Mouse (Mus musculus): ENCODE measurements around the gene Mmp28. TPM values are rescaled to one million over a fixed set of nuclear protein-coding genes. Genes with fewer than 3 reads are reported as not detected.

Mmp28 gene
- total RNA-seq, 2 experiments from 2014 or later: 3.8 to 3.9 TPM

DNA sequence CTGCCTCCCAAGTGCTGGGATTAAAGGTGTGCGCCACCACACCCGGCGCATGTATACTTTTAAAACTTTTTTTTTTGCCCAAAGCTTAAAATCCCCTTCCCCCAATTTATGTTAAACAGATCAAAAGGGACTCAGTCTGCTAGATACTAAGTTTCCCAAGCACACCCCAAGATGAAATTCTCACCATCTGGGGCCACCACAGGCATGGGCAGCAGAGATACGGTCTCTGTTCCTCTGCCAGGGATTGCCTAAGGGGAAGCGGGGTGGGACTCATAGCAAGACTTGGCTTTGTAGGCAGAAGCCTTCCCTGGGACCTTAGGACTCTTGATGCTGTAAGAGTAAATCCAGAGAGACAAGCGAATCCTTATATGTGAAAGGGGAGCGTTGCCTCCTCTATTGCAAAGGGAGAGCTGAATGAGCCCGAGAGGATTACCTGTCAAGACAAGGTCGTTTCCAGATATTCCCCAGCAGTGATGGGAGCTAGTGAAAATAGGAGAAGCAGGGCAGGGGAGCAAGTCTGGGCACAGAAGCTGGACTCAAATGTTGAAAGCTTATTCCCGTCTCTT lies 1.3 kb downstream of the Mmp28 start:
- Histone ChIP-seq H3K4me3 (no peak overlapping the region; the same call in 1 of the 2 replicates), H3K27ac (no peak overlapping the region)
- TF ChIP-seq CTCF (IDR thresholded peaks at IDR 0.05): no peak
- intact Hi-C loops (cut with DNase I): no loop called here
- DNase-seq (ENCODE audit: extremely low spot score in 1 of 2, low spot score in 2 of 2): no peak

DNA sequence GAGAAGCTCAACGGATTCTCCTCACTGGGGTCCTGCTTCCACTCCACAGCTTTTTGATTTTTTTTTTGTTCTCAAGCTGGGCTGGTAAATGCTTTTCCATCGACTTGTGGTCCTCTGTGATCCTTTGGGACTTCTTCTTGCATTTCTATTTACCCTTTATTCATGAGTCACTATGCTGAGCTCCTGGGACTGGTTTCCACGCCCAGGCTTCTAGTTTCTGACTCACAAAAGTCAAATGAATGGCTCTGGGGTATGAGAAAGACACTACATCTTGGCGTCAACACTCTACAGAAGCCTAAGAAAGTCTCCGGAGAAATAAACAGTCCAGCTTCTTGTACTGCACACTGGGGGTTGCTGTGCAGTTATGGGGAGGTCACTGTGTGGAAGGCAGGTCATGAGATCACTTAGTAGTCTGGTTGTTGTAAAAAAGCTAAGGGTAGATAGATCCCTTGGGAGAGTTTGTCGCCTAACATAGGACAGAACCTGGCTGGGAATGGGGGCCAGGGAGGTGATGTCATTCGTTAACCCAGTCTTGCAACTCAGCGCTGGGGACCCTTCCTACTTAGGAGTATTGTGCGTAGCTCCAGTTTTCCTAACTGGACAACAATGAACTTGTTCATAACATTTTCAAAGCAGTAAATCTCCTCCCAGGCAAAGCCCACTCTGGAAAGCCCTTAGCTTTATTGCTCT lies 4.8 kb downstream of the Mmp28 start:
- intact Hi-C loops (cut with DNase I): no loop called here
- H3K4me3 ChIP-seq: no peak overlapping the region
- no peak for DNase-seq (ENCODE audit: extremely low spot score in 1 of 2, low spot score in 2 of 2)
- TF ChIP-seq CTCF (IDR thresholded peaks at IDR 0.05): no peak
- no peak overlapping the region for H3K27ac ChIP-seq

DNA sequence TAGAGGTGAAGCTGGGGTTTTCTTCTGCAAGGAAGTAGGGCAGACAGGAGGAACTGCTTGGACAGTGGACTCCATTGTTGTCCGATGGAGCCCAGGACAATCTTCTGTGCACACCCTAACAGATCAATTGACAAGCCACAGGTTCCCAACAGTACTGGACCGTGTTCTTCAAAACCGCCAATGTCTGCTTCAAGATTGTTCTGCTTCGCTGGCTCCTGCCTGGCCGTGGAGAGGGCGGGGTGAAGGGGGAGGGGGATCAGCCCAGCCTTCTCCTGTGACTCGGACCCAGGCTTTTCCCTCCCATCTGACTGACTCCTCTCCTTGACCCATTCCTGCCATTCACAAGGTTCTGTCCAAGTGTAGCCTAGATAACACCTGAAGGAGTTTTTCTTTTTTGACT lies 5.6 kb downstream of the Mmp28 start:
- intact Hi-C loops (cut with DNase I): no loop called here
- DNase-seq (ENCODE audit: extremely low spot score in 1 of 2, low spot score in 2 of 2): no peak
- TF ChIP-seq CTCF (IDR thresholded peaks at IDR 0.05): no peak
- no peak overlapping the region for H3K4me3 ChIP-seq
- H3K27ac ChIP-seq: no peak overlapping the region

DNA sequence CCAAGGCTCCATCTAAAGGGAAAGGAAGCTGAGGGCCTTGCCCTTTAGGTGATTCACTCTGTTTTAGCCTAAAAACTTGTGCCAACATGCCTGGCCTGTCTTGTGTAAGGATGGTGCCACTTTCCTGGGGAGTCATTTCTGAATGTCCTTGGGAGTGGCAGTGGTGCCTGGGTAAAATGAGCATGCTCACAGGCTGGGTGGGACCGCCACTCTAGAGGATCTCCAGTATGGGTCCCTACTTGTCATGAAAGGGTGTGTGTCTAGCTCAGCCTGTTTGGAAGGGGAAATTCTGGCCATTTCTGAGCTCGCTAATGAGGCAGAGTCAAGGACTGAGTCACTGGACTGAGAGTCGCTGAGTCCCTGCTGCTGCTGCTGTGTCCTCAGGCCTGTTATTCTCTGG lies 7.3 kb downstream of the Mmp28 start:
- DNase-seq (ENCODE audit: extremely low spot score in 1 of 2, low spot score in 2 of 2): no peak
- no peak for TF ChIP-seq CTCF (IDR thresholded peaks at IDR 0.05)
- H3K4me3 ChIP-seq: no peak overlapping the region
- intact Hi-C loops (cut with DNase I): no loop called here
- no peak overlapping the region for H3K27ac ChIP-seq

DNA sequence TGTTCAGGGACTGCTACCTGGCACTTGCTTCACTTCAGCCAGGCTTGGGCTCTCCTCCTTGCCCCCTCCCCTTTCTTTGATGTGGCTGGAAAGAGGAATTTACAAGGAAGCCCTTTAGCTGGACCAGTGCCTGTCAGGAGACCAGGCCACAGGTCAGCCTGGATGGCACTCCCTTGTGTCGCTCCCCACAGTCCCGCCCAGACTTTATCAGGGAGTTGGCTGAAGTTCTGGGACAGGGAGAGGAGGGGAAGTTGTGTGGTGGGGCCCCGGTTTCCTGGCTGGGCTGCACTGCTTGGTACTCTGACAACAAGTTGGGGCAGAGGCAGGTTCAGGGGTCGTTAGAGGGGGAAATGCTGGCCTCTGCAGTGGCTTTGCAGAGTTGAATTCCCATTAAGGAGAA lies 8.3 kb downstream of the Mmp28 start:
- no peak overlapping the region for H3K27ac ChIP-seq
- intact Hi-C loops (cut with DNase I): no loop called here
- TF ChIP-seq CTCF (IDR thresholded peaks at IDR 0.05): no peak
- no peak for DNase-seq (ENCODE audit: extremely low spot score in 1 of 2, low spot score in 2 of 2)
- no peak overlapping the region for H3K4me3 ChIP-seq

DNA sequence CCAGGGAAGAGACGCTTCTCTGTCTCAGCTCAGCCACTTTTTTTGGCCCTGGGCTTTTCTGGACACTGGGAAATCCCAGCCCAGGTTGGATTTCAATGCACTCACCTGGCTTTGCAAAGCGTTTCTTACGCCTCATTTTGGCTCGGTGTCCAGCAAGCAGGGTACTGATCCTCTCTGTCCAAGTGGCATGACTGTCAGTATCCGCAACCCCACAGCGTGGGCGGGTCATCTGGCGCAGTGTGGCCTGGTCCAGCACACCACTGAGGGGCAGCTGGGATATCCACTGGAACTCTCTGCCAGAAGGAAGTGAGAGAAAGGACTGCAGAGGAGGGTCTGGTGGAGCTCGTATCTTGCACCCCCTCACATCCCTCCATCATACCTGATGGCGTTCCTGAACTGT lies 11.6 kb downstream of the Mmp28 start:
- H3K27ac ChIP-seq: no peak overlapping the region
- DNase-seq (ENCODE audit: extremely low spot score in 1 of 2, low spot score in 2 of 2): no peak
- intact Hi-C loops (cut with DNase I): no loop called here
- no peak for TF ChIP-seq CTCF (IDR thresholded peaks at IDR 0.05)
- H3K4me3 ChIP-seq: no peak overlapping the region

DNA sequence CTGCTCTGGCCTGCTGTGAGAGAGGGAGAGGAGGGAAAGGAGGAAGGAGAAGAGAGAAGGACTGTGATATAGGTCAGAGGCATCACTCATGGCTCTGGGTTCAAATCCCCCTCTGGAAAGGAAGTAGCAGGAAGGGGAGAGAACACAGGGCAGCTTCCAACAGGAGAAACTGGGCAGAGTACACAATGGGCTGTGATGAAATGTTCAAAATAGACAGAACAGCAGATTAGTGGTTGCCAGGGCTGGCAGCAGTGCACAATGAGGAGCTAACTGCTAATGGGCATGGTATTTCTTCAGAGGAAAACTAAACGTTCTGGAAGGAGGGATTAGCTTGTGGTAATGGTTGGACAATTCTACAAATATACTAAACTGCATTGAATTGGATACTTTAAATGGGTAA lies 12.3 kb downstream of the Mmp28 start:
- no peak overlapping the region for H3K4me3 ChIP-seq
- no peak for DNase-seq (ENCODE audit: extremely low spot score in 1 of 2, low spot score in 2 of 2)
- TF ChIP-seq CTCF (IDR thresholded peaks at IDR 0.05): no peak

DNA sequence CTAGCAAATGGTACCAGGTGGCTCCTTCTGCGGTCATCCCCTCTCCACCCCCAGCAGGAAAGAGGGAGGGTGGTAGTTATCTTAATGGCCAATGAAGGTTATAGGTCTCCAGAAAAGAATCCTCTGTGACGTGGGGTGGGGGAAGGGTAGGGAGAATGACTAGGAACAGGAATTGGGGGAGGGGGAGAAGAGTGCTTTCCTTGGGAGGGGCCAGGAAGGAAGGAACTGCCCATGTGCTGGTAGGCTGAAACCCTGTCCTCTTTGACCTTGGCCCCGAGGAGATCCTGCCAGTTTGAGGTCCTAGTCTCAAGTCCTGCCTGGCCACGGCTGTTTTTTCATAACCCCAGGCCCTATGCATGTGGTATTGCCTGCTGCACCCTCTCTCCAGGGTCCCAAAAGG lies 13.6 kb downstream of the Mmp28 start:
- TF ChIP-seq CTCF (IDR thresholded peaks at IDR 0.05): no peak
- intact Hi-C loops (cut with DNase I): loop anchor here (10.0 kb wide), 1 partner anchor 186 kb away; no protein-coding TSS in a partner anchor
- no peak overlapping the region for H3K27ac ChIP-seq
- no peak overlapping the region for H3K4me3 ChIP-seq
- no peak for DNase-seq (ENCODE audit: extremely low spot score in 1 of 2, low spot score in 2 of 2)

More for the DNA sequence above, 12.3 kb downstream of the Mmp28 start:
- no peak overlapping the region for H3K27ac ChIP-seq
- intact Hi-C loops (cut with DNase I): no loop called here

DNA sequence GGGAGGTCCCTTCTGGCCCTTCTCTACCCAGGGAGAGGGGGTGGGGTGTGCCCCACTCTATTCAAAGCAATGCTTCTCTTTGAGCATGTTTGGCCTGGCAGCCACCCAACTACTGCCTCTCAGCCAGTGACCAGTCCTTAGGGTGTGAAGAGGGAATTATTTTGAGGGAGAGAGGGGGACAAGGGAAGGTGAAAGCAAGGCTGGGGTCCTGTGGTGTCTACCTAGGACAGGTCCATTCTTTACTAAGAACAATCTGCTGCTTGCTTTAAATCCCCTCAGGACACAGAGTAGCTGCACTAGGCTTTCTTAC lies 14.0 kb downstream of the Mmp28 start:
- H3K4me3 ChIP-seq: no peak overlapping the region
- intact Hi-C loops (cut with DNase I): loop anchor here (10.0 kb wide), 1 partner anchor 186 kb away; no protein-coding TSS in a partner anchor
- DNase-seq (ENCODE audit: extremely low spot score in 1 of 2, low spot score in 2 of 2): no peak
- TF ChIP-seq CTCF (IDR thresholded peaks at IDR 0.05): no peak
- H3K27ac ChIP-seq: no peak overlapping the region

DNA sequence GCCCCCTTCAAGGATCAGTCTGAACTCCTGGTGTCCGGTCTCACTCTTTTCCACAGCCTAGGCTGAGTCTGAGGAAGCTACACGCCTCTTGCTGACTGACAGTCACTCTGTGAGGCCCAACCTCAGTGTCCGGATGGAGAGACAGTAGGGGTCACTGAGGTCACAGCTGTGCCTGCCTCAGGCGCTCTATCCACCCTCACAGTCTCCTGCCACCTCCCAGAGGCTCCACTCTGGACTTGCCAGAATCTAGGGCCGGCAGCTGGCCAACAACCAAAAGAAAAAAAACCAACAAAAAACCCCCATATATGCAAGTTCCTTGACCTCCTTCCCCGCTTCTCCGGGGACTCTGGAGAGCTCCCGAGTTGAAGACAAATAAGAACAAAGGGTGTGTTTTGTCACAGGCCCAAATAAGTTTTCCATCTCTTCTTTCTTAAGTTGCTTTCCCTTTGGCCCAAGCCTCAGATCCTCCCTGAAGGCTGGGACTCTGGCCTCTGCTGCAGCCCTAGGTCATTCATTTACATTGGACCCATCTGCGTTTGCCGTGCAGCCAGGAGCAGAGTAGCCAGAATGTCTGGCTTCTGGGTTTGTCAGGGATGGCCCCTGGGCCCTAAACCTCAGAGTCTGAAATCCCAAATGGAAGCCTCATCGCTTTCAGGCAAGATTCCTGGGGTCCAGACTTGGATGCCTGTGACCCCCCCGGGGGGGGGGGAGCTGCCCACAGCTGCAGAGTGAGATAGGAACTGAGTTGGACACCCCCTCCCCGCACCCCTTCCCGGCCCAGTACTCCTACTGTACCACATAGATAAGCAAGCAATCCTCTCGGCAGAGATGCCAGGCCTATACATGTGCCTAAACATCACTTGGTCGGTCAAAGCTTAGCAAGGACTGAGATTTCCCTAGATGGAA lies 14.6 kb downstream of the Mmp28 start:
- no peak overlapping the region for H3K4me3 ChIP-seq
- TF ChIP-seq CTCF (IDR thresholded peaks at IDR 0.05): no peak
- intact Hi-C loops (cut with DNase I): loop anchor here (10.0 kb wide), 1 partner anchor 187 kb away; no protein-coding TSS in a partner anchor
- no peak overlapping the region for H3K27ac ChIP-seq
- DNase-seq (ENCODE audit: extremely low spot score in 1 of 2, low spot score in 2 of 2): no peak

DNA sequence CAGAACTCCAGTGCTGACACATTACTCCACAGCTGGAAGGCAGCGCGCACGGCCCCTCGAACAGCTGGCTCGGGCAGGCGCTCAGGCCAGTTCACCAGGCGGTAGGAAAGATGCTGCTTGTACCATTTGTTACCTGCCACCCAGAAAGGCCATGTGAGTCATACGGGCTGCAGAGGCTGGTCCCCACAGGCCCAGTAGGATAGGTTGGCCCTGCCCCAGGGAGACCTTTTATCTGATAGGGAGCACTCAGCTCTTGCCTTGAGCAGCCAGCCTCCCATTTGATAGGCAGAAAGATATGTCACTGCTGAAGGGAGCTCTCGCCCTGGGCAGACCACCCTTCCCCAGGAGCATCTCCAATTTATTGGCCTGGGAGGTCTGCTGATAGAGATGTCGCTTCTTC lies 15.3 kb downstream of the Mmp28 start:
- H3K27ac ChIP-seq: no peak overlapping the region
- intact Hi-C loops (cut with DNase I): loop anchor here (10.0 kb wide), 1 partner anchor 187 kb away; no protein-coding TSS in a partner anchor
- no peak for TF ChIP-seq CTCF (IDR thresholded peaks at IDR 0.05)
- no peak for DNase-seq (ENCODE audit: extremely low spot score in 1 of 2, low spot score in 2 of 2)
- no peak overlapping the region for H3K4me3 ChIP-seq

DNA sequence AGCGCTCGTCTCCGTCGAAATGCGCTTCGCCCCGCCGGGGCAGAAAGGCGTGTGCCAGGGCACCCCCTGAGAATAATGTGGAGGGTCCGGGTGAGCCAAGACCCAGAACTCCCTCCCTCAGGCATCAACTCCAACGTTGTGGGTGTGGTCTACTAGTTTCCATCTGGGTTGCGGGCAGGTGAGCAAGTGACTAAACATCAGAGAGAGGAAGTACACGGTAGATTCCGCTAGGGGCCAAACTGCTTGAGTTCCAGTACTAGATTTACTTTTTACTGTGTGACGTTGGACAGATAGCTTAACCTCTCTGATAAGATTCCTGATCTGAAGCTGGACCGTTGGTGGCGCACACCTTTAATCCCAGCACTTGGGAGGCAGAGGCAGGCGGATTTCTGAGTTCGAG lies 17.9 kb downstream of the Mmp28 start:
- DNase-seq (ENCODE audit: extremely low spot score in 1 of 2, low spot score in 2 of 2): no peak
- Histone ChIP-seq H3K4me3 (0 out of 2 replicates have a peak overlapping the region, but pooled peaks have one; percentile 9), H3K27ac (no peak overlapping the region)
- intact Hi-C loops (cut with DNase I): loop anchor here (10.0 kb wide), 1 partner anchor 190 kb away; no protein-coding TSS in a partner anchor
- no peak; the same call in 1 of the 2 replicates for TF ChIP-seq CTCF (IDR thresholded peaks at IDR 0.05)

Measured in left cerebral cortex, adult 2 months (tissue).